Mouse (Mus musculus): ENCODE measurements around the gene Id2. TPM values are rescaled to one million over a fixed set of nuclear protein-coding genes. Genes with fewer than 3 reads are reported as not detected.

Id2 gene
- 35.8 and 51.9 TPM in 2 replicates for polyA plus RNA-seq (2012; rRNA removed)

GRCm38 (mm10) chr12:25097052-25097209 is at the start of gene Id2:
TSS of gene Id2 (minus strand) at chr12:25097140.

Other genes with a start within 250 kb of the Id2 start
- 43.9 and 64.9 TPM in 2 replicates for gene Kidins220, start 122.2 kb downstream of the Id2 start, polyA plus RNA-seq (2012; rRNA removed)

All from colon, adult 2 months (tissue).